Mouse (Mus musculus): Measurements from ENCODE around the gene Mef2a.

DNA sequence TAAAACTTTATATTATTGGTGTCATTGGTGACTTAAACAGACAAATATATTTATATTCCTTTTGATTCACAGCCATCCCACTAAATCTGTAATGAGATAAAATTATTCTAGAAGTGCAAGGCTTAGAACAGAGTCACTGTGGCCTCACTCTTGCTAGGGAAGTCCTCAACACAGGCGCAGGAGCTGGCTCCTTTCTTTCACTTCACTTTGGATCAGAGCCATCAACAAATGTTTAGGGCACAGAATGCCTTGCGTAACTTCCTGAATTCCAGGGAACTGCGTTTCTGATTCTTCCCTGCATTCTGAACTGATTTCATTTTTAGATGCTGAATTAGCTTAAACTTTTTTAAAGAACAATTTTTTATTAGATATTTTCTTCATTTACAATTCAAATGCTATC lies 130.7 kb downstream of the Mef2a start:
- TF ChIP-seq MAFK (IDR thresholded peaks at IDR 0.05; ENCODE audit: borderline replicate concordance, low read depth, low read length) (no peak), CTCF (IDR thresholded peaks at IDR 0.05 in 2 of 3, conservative IDR thresholded peaks at IDR 0.05 in 1 of 3; ENCODE audit: control insufficient read depth in 1 of 3, insufficient read depth in 1 of 3, low read depth in 2 of 3, low read length in 3 of 3, poor library complexity in 1 of 3, severe bottlenecking in 1 of 3) (no peak), POLR2A (IDR thresholded peaks at IDR 0.05; ENCODE audit: control insufficient read depth in 1 of 2, insufficient read depth in 1 of 2, low read depth in 1 of 2, low read length in 2 of 2, poor library complexity in 1 of 2) (no peak), GATA1 (IDR thresholded peaks at IDR 0.05; ENCODE audit: low read depth, low read length) (no peak), UBTF (IDR thresholded peaks at IDR 0.05; ENCODE audit: borderline replicate concordance, insufficient read depth, low read depth, low read length) (no peak), CHD2 (IDR thresholded peaks at IDR 0.05; ENCODE audit: low read length) (no peak), MEF2A (IDR thresholded peaks at IDR 0.05; ENCODE audit: extremely low read depth, insufficient replicate concordance, low read depth, low read length, poor library complexity, severe bottlenecking) (no peak), ZC3H11A (IDR thresholded peaks at IDR 0.05; ENCODE audit: low read depth, low read length) (no peak)

Measured in MEL (cell line).